Mouse (Mus musculus) small intestine, adult 2 months (tissue): ENCODE measurements at regions not wholly inside any gene's neighbourhood (a gene's known extent, or its start where the extent isn't known, plus 50 kb on each side); places are given as distances from the start of the nearest gene placed in this dataset.

Source experiments
- CTCF ChIP-seq: fragments of 200-500 bp; IDR thresholded peaks from 2 replicates; pipeline ENCODE4 v1.5.1; 2012; ENCODE audit warnings: low read depth, mild to moderate bottlenecking, control low read depth, inconsistent platforms, low read length, moderate library complexity, mixed read lengths; ENCODE audit not compliant: insufficient replicate concordance, insufficient read length; ENCODE audit errors: extremely low read depth
- POLR2A ChIP-seq: fragments of 200-500 bp; IDR thresholded peaks from 2 replicates; pipeline ENCODE4 v1.6.1; 2012; ENCODE audit warnings: low read depth, mild to moderate bottlenecking, control low read depth, inconsistent platforms, low read length, moderate library complexity

GRCm38 (mm10) chr12:25703023-25703400, 606.1 kb upstream of the Id2 start:
- no peak for TF ChIP-seq CTCF
- no peak for TF ChIP-seq POLR2A
